Mouse (Mus musculus): ENCODE results near the gene Tspan33. TPM values are rescaled to one million over a fixed set of nuclear protein-coding genes. Genes with fewer than 3 reads are reported as not detected.
A peak's percentile ranks its signal among the peaks of the same experiment; 100 is the strongest.

Tspan33 gene
- total RNA-seq, 1 experiment, result 5.7 TPM

- Histone ChIP-seq H3K9ac (ENCODE audit: insufficient read depth, low read depth, low read length, poor library complexity, severe bottlenecking) (no peak overlapping the region), H3K27ac (ENCODE audit: insufficient read depth, low read depth, low read length, poor library complexity, severe bottlenecking) (no peak overlapping the region), H3K4me1 (ENCODE audit: control insufficient read depth in 2 of 2, insufficient read depth in 2 of 2, low read length in 2 of 2, poor library complexity in 1 of 2) (no peaks in the 10 kb centered on the region), H3K4me3 (ENCODE audit: insufficient read depth in 1 of 2, low read depth in 1 of 2, low read length in 2 of 2, poor library complexity in 1 of 2, severe bottlenecking in 1 of 2) (no peak overlapping the region), H3K9me3 (ENCODE audit: control insufficient read depth, insufficient read depth, low read depth, low read length) (no peaks in the 10 kb centered on the region), H3K36me3 (ENCODE audit: control insufficient read depth, insufficient read depth, low read length, poor library complexity, severe bottlenecking) (no peaks in the 10 kb centered on the region)
- DNase-seq (ENCODE audit: low read depth, low spot score), result no peak
- TF ChIP-seq ZC3H11A (IDR thresholded peaks at IDR 0.05; ENCODE audit: borderline replicate concordance, low read depth, low read length) (no peak), HCFC1 (IDR thresholded peaks at IDR 0.05; ENCODE audit: borderline replicate concordance, insufficient read depth, low read length) (no peak), MAFK (IDR thresholded peaks at IDR 0.05; ENCODE audit: insufficient read depth, low read depth, low read length) (no peak), CHD2 (IDR thresholded peaks at IDR 0.05; ENCODE audit: low read depth, low read length) (no peak), ZNF384 (IDR thresholded peaks at IDR 0.05; ENCODE audit: low read depth, low read length) (no peak)
- in situ Hi-C loops (cut with MboI; ENCODE audit: low sequenced_read_pairs in 2 of 2, unreplicated experiment in 2 of 2), result no loop called here
Measured at GRCm38 (mm10) chr6:29711318-29711717, 17.3 kb downstream of the Tspan33 start.

GRCm38 (mm10) chr6:29712011-29712584 lies 18.1 kb downstream of the Tspan33 start:
- no peaks in the 10 kb centered on the region for H3K9me3 ChIP-seq (ENCODE audit: control insufficient read depth, insufficient read depth, low read depth, low read length)
- H3K36me3 ChIP-seq (ENCODE audit: control insufficient read depth, insufficient read depth, low read length, poor library complexity, severe bottlenecking), result no peaks in the 10 kb centered on the region
- DNase-seq (ENCODE audit: low read depth, low spot score), result peak; percentile 49
- H3K4me1 ChIP-seq (ENCODE audit: control insufficient read depth in 2 of 2, insufficient read depth in 2 of 2, low read length in 2 of 2, poor library complexity in 1 of 2), result no peaks in the 10 kb centered on the region; a peak in 1 of 4 replicates
- H3K27ac ChIP-seq (ENCODE audit: insufficient read depth, low read depth, low read length, poor library complexity, severe bottlenecking), result no peak overlapping the region
- H3K4me3 ChIP-seq (ENCODE audit: insufficient read depth in 1 of 2, low read depth in 1 of 2, low read length in 2 of 2, poor library complexity in 1 of 2, severe bottlenecking in 1 of 2), result no peak overlapping the region
- in situ Hi-C loops (cut with MboI; ENCODE audit: low sequenced_read_pairs in 2 of 2, unreplicated experiment in 2 of 2), result no loop called here
- H3K9ac ChIP-seq (ENCODE audit: insufficient read depth, low read depth, low read length, poor library complexity, severe bottlenecking), result no peak overlapping the region
- TF ChIP-seq CHD2 (IDR thresholded peaks at IDR 0.05; ENCODE audit: low read depth, low read length) (no peak), ZC3H11A (IDR thresholded peaks at IDR 0.05; ENCODE audit: borderline replicate concordance, low read depth, low read length) (peak; percentile 30; the same call in 1 of the 2 replicates)

GRCm38 (mm10) chr6:29716624-29717365 lies 22.8 kb downstream of the Tspan33 start:
- no peak for TF ChIP-seq ZC3H11A (IDR thresholded peaks at IDR 0.05; ENCODE audit: borderline replicate concordance, low read depth, low read length)
- H3K9ac ChIP-seq (ENCODE audit: insufficient read depth, low read depth, low read length, poor library complexity, severe bottlenecking), result no peak overlapping the region
- H3K4me1 ChIP-seq (ENCODE audit: control insufficient read depth in 2 of 2, insufficient read depth in 2 of 2, low read length in 2 of 2, poor library complexity in 1 of 2), result peaks cover 1 to 5% of the 10 kb centered on the region in 2 experiments; a peak in 2 of 4 replicates
- no peaks in the 10 kb centered on the region for H3K9me3 ChIP-seq (ENCODE audit: control insufficient read depth, insufficient read depth, low read depth, low read length)
- DNase-seq (ENCODE audit: low read depth, low spot score), result no peak
- no peaks in the 10 kb centered on the region for H3K36me3 ChIP-seq (ENCODE audit: control insufficient read depth, insufficient read depth, low read length, poor library complexity, severe bottlenecking)
- H3K27ac ChIP-seq (ENCODE audit: insufficient read depth, low read depth, low read length, poor library complexity, severe bottlenecking), result no peak overlapping the region
- no peak overlapping the region for H3K4me3 ChIP-seq (ENCODE audit: insufficient read depth in 1 of 2, low read depth in 1 of 2, low read length in 2 of 2, poor library complexity in 1 of 2, severe bottlenecking in 1 of 2)
- in situ Hi-C loops (cut with MboI; ENCODE audit: low sequenced_read_pairs in 2 of 2, unreplicated experiment in 2 of 2), result no loop called here

GRCm38 (mm10) chr6:29717541-29717940 lies 23.5 kb downstream of the Tspan33 start:
- no peak for DNase-seq (ENCODE audit: low read depth, low spot score)
- in situ Hi-C loops (cut with MboI; ENCODE audit: low sequenced_read_pairs in 2 of 2, unreplicated experiment in 2 of 2), result no loop called here
- TF ChIP-seq HCFC1 (IDR thresholded peaks at IDR 0.05; ENCODE audit: borderline replicate concordance, insufficient read depth, low read length) (no peak), MAFK (IDR thresholded peaks at IDR 0.05; ENCODE audit: insufficient read depth, low read depth, low read length) (no peak), ZNF384 (IDR thresholded peaks at IDR 0.05; ENCODE audit: low read depth, low read length) (no peak), ZC3H11A (IDR thresholded peaks at IDR 0.05; ENCODE audit: borderline replicate concordance, low read depth, low read length) (no peak), CHD2 (IDR thresholded peaks at IDR 0.05; ENCODE audit: low read depth, low read length) (no peak)
- no peak overlapping the region for H3K27ac ChIP-seq (ENCODE audit: insufficient read depth, low read depth, low read length, poor library complexity, severe bottlenecking)
- H3K4me3 ChIP-seq (ENCODE audit: insufficient read depth in 1 of 2, low read depth in 1 of 2, low read length in 2 of 2, poor library complexity in 1 of 2, severe bottlenecking in 1 of 2), result peak overlapping the region in 1 of 2 experiments; percentile 63; a peak in 1 of 4 replicates
- no peaks in the 10 kb centered on the region for H3K9me3 ChIP-seq (ENCODE audit: control insufficient read depth, insufficient read depth, low read depth, low read length)
- no peak overlapping the region for H3K9ac ChIP-seq (ENCODE audit: insufficient read depth, low read depth, low read length, poor library complexity, severe bottlenecking)
- H3K36me3 ChIP-seq (ENCODE audit: control insufficient read depth, insufficient read depth, low read length, poor library complexity, severe bottlenecking), result no peaks in the 10 kb centered on the region
- peaks cover 1 to 5% of the 10 kb centered on the region in 2 experiments; a peak in 2 of 4 replicates for H3K4me1 ChIP-seq (ENCODE audit: control insufficient read depth in 2 of 2, insufficient read depth in 2 of 2, low read length in 2 of 2, poor library complexity in 1 of 2)
